Mouse (Mus musculus) 416B (cell line): ENCODE data around the gene C1ql4.
"Not testable (repeated sequence)": the region's sequence is repeated elsewhere in the genome, so short reads cannot be mapped to it uniquely, and the experiment has no call there.

Experiments
- DNase-seq: peaks from one replicate; pipeline ENCODE4 v3.0.0; 2011; ENCODE audit warnings: low read depth

The C1ql4 gene

GRCm38 (mm10) chr15:99098493-99098861 lies 10.9 kb upstream of the C1ql4 start:
- DNase-seq: no peak

- no peak for DNase-seq
Observed at GRCm38 (mm10) chr15:99097840-99098492, 10.3 kb upstream of the C1ql4 start.

GRCm38 (mm10) chr15:99096831-99097500 lies 9.3 kb upstream of the C1ql4 start:
- no peak for DNase-seq

- DNase-seq: no peak
Observed at GRCm38 (mm10) chr15:99096061-99096793, 8.6 kb upstream of the C1ql4 start.

- no peak for DNase-seq
Observed at GRCm38 (mm10) chr15:99095356-99095755, 7.7 kb upstream of the C1ql4 start.

GRCm38 (mm10) chr15:99094631-99095270 lies 7.1 kb upstream of the C1ql4 start:
- no peak for DNase-seq

GRCm38 (mm10) chr15:99093291-99094258 lies 6.0 kb upstream of the C1ql4 start:
- no peak for DNase-seq

GRCm38 (mm10) chr15:99092870-99093269 lies 5.3 kb upstream of the C1ql4 start, which contains the start of gene Dnajc22:
Dnajc22 (plus strand) TSS chr15:99093170.
- DNase-seq: no peak

- no peak for DNase-seq
Observed at GRCm38 (mm10) chr15:99089069-99089468, 1.5 kb upstream of the C1ql4 start.

GRCm38 (mm10) chr15:99088292-99088691 lies 675 bp upstream of the C1ql4 start:
- DNase-seq: no peak

- DNase-seq: no peak
Observed at GRCm38 (mm10) chr15:99085997-99086396, 1.6 kb downstream of the C1ql4 start.

- DNase-seq: no peak
Observed at GRCm38 (mm10) chr15:99084618-99085017, 3.0 kb downstream of the C1ql4 start.

- DNase-seq: no peak
Observed at GRCm38 (mm10) chr15:99083867-99084557, 3.6 kb downstream of the C1ql4 start.

GRCm38 (mm10) chr15:99083258-99083657 lies 4.4 kb downstream of the C1ql4 start:
- peak; percentile 68 for DNase-seq

GRCm38 (mm10) chr15:99082840-99083239 lies 4.8 kb downstream of the C1ql4 start:
- DNase-seq: no peak

GRCm38 (mm10) chr15:99082322-99082721 lies 5.3 kb downstream of the C1ql4 start:
- DNase-seq: no peak

- DNase-seq: peak; percentile 28
Observed at GRCm38 (mm10) chr15:99079804-99080203, 7.8 kb downstream of the C1ql4 start.

- no peak for DNase-seq
Observed at GRCm38 (mm10) chr15:99078181-99078910, 9.3 kb downstream of the C1ql4 start.

- not testable (repeated sequence) for DNase-seq
Observed at GRCm38 (mm10) chr15:99076011-99076410, 11.6 kb downstream of the C1ql4 start.
